8 mouse cellular contexts compared by ENCODE assay signal in the genomic region with DNA sequence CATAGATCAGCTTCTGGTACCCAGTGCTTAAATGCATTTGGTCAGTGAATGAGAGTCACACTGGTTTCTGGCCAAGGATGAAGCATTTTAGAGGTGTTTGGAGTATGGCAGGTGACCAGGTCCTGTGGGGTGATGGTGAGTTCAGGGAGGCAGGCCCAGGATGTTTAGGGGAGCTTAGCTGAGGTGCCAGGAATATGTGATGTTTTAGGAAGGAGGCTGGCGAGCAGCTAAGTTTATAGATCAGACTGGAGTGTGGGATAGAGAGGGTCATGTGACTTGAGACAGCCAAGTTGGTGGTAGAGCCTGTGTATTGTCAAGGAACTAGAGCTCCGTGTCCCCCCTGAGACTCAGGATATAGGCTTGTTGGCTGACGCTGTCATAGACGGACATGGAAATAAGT. TPM values are rescaled to one million over a fixed set of nuclear protein-coding genes. Genes with fewer than 3 reads are reported as not detected.
DNase-seq lines count a peak whose midpoint lies in the region; ATAC-seq and TF ChIP-seq lines count a peak whose summit lies in the region.

No protein-coding gene starts in this region.

- DNase-seq in lung, adult 2 months = no peak
- no peak for DNase-seq in lung, postnatal 10 days
- no peak for DNase-seq in layer of hippocampus, postnatal 36 days
- DNase-seq in adipocyte (ENCODE audit: low spot score) = no peak
- no peak for DNase-seq in testis, postnatal 14 days (ENCODE audit: low spot score)

- no peak for TF ChIP-seq POLR2A in lung, adult 2 months (IDR thresholded peaks at IDR 0.05; ENCODE audit: borderline replicate concordance, extremely low read depth, low read depth, low read length)

- H3K9ac ChIP-seq in embryonic facial prominence, embryonic 13.5 days = peak overlapping the region; percentile 83
- no peak overlapping the region for H3K9ac ChIP-seq in intestine, embryonic 15.5 days
- peak overlapping the region; percentile 95 for H3K9ac ChIP-seq in neural tube, embryonic 13.5 days

- H3K4me1 ChIP-seq in lung, adult 2 months (ENCODE audit: control insufficient read depth, insufficient read depth, low read length) = peaks cover 24% of the 10 kb centered on the region
- H3K4me1 ChIP-seq in embryonic facial prominence, embryonic 13.5 days = peaks cover 41% of the 10 kb centered on the region
- H3K4me1 ChIP-seq in intestine, embryonic 15.5 days (replicated peaks) = peaks cover 24% of the 10 kb centered on the region; the same call in 1 of the 2 replicates
- H3K4me1 ChIP-seq in neural tube, embryonic 13.5 days (replicated peaks) = peaks cover 54% of the 10 kb centered on the region

- TF ChIP-seq CTCF in lung, adult 2 months (IDR thresholded peaks at IDR 0.05; ENCODE audit: insufficient read depth, low read length) = no peak

- H3K36me3 ChIP-seq in embryonic facial prominence, embryonic 13.5 days = 0 out of 2 replicates have a peak, but pooled peaks cover 13% of the 10 kb centered on the region
- H3K36me3 ChIP-seq in intestine, embryonic 15.5 days = no peaks in the 10 kb centered on the region; the same call in 1 of the 2 replicates
- peaks cover 10% of the 10 kb centered on the region for H3K36me3 ChIP-seq in neural tube, embryonic 13.5 days

- H3K4me3 ChIP-seq in lung, adult 2 months (replicated peaks; ENCODE audit: extremely low read depth, low read depth, low read length) = peak overlapping the region; percentile 14
- peak overlapping the region; percentile 71 for H3K4me3 ChIP-seq in embryonic facial prominence, embryonic 13.5 days
- H3K4me3 ChIP-seq in intestine, embryonic 15.5 days (replicated peaks) = peak overlapping the region; percentile 86
- H3K4me3 ChIP-seq in neural tube, embryonic 13.5 days = peak overlapping the region; percentile 91

- H3K9me3 ChIP-seq in embryonic facial prominence, embryonic 13.5 days = no peaks in the 10 kb centered on the region
- no peaks in the 10 kb centered on the region for H3K9me3 ChIP-seq in intestine, embryonic 15.5 days
- no peaks in the 10 kb centered on the region for H3K9me3 ChIP-seq in neural tube, embryonic 13.5 days

- H3K27me3 ChIP-seq in embryonic facial prominence, embryonic 13.5 days = no peaks in the 10 kb centered on the region
- no peaks in the 10 kb centered on the region for H3K27me3 ChIP-seq in intestine, embryonic 15.5 days (replicated peaks)
- H3K27me3 ChIP-seq in neural tube, embryonic 13.5 days = no peaks in the 10 kb centered on the region

- 27% methylated on average over 4 of the region's 4 CpGs for WGBS in lung, adult 2 months
- WGBS in embryonic facial prominence, embryonic 13.5 days = 52% methylated on average over 4 of the region's 4 CpGs
- WGBS in intestine, embryonic 15.5 days = 42% methylated on average over 4 of the region's 4 CpGs
- WGBS in neural tube, embryonic 13.5 days = 44% methylated on average over 4 of the region's 4 CpGs

- ATAC-seq in embryonic facial prominence, embryonic 13.5 days (ENCODE audit: insufficient number of reproducible peaks, insufficient read depth, low FRiP score, low TSS enrichment, low read depth) = no peak
- no peak for ATAC-seq in intestine, embryonic 15.5 days
- no peak for ATAC-seq in neural tube, embryonic 13.5 days (ENCODE audit: low read depth)

- no peak overlapping the region for H3K27ac ChIP-seq in embryonic facial prominence, embryonic 13.5 days
- no peak overlapping the region for H3K27ac ChIP-seq in intestine, embryonic 15.5 days
- no peak overlapping the region for H3K27ac ChIP-seq in neural tube, embryonic 13.5 days (replicated peaks)

- peak overlapping the region; percentile 83 for H3K4me2 ChIP-seq in embryonic facial prominence, embryonic 13.5 days
- peak overlapping the region; percentile 79 for H3K4me2 ChIP-seq in intestine, embryonic 15.5 days (replicated peaks)
- peak overlapping the region; percentile 88 for H3K4me2 ChIP-seq in neural tube, embryonic 13.5 days

RNA-seq across cellular contexts. Expression of gene Rab35, which starts 1.4 kb away (rescaled TPM):
- polyA plus RNA-seq in lung, adult 2 months (2012; rRNA removed) = 62.3 and 70.3 TPM in 2 replicates
- polyA plus RNA-seq in embryonic facial prominence, embryonic 13.5 days (2015; fragmentation: Nextera tagmentation; extraction: Ambion mirVana) = 13.1 and 15.9 TPM in 2 replicates
- polyA plus RNA-seq in intestine, embryonic 15.5 days (2015; fragmentation: Nextera tagmentation; extraction: Ambion mirVana) = 16.3 and 16.5 TPM in 2 replicates
- polyA plus RNA-seq in neural tube, embryonic 13.5 days (2015; fragmentation: Nextera tagmentation; extraction: Ambion mirVana) = 17.1 and 18.5 TPM in 2 replicates
- total RNA-seq in layer of hippocampus, postnatal 36 days (2021) = 10 to 100 TPM; 88.7 to 89.0 TPM

Comparison
In these comparisons a context has a peak if more than half of its experiments do, and no peak if none do; other contexts are left out.
1. H3K4me3 ChIP-seq: peak in every context shown above with its lines; median percentile 91 in neural tube, embryonic 13.5 days; 86 in intestine, embryonic 15.5 days; 71 in embryonic facial prominence, embryonic 13.5 days; 14 in lung, adult 2 months.